Mouse (Mus musculus) forebrain, postnatal 0 days (tissue): ENCODE results near the gene Gm17268. TPM values are rescaled to one million over a fixed set of nuclear protein-coding genes. Genes with fewer than 3 reads are reported as not detected.

Experiments
- ATAC-seq: fragments of 200-750 bp; cut with Nextera tagmentation; 2 replicates; pipeline ENCODE4 v1.8.0; 2017; ENCODE audit warnings: mild to moderate bottlenecking, moderate library complexity
- DNase-seq: peaks from one replicate; pipeline ENCODE4 v3.0.0-alpha.2; 2015
- H3K27ac ChIP-seq: fragments of 300-500 bp; sonication (generic); 2 replicates; pipeline ENCODE4 v1.5.1; 2014; ENCODE audit warnings: low read depth, mild to moderate bottlenecking, antibody characterized with exemption, low read length, moderate library complexity, mixed read lengths
- H3K27me3 ChIP-seq: fragments of 300-500 bp; sonication (generic); 2 replicates; pipeline ENCODE4 v1.6.1; 2014; ENCODE audit warnings: mild to moderate bottlenecking, low read length, mixed read lengths; ENCODE audit not compliant: insufficient read depth
- H3K36me3 ChIP-seq: fragments of 300-500 bp; sonication (generic); 2 replicates; pipeline ENCODE4 v1.6.1; 2014; ENCODE audit warnings: mild to moderate bottlenecking, moderate library complexity; ENCODE audit not compliant: insufficient read depth
- H3K4me1 ChIP-seq: fragments of 300-500 bp; sonication (generic); 2 replicates; pipeline ENCODE4 v1.6.1; 2014; ENCODE audit warnings: antibody characterized with exemption; ENCODE audit not compliant: insufficient read depth
- H3K4me2 ChIP-seq: fragments of 300-500 bp; sonication (generic); 2 replicates; pipeline ENCODE4 v1.6.1; 2014; ENCODE audit warnings: low read depth, mild to moderate bottlenecking, moderate library complexity
- H3K4me3 ChIP-seq: fragments of 300-500 bp; sonication (generic); 2 replicates; pipeline ENCODE4 v1.5.1; 2014; ENCODE audit warnings: low read depth, low read length, mixed read lengths
- H3K9ac ChIP-seq: fragments of 300-500 bp; sonication (generic); 2 replicates; pipeline ENCODE4 v1.6.1; 2014; ENCODE audit warnings: mild to moderate bottlenecking
- H3K9me3 ChIP-seq: fragments of 300-500 bp; sonication (generic); 2 replicates; pipeline ENCODE4 v1.6.1; 2016; ENCODE audit warnings: low read length
- CTCF ChIP-seq: sonication (generic); IDR thresholded peaks from 2 replicates; pipeline ENCODE4 v1.5.1; 2016; ENCODE audit warnings: antibody characterized with exemption, control low read depth, low read depth
- WGBS: fragments of 180-500 bp; shearing (Covaris S2); extraction: QIAGEN DNeasy Blood & Tissue Kit; methylation state at CpG from one replicate; pipeline ENCODE4 v1.1.7; 2014; 5-methylcytosine and 5-hydroxymethylcytosine counted together
- polyA plus RNA-seq: library from polyadenylated mRNA; unstranded; fragments of >200 nt; fragmentation: Nextera tagmentation; extraction: Ambion mirVana; gene quantifications from 2 replicates; pipeline ENCODE4 v1.2.1, GENCODE M21; 2015
- total RNA-seq: library from RNA; depleted of rRNA; stranded (reverse); fragments of >200 nt; gene quantifications from 2 replicates; pipeline ENCODE4 v1.2.3, GENCODE M21; 2014

The Gm17268 gene
- total and polyA plus RNA-seq, 2 experiments from 2014 or later: not detected

DNA sequence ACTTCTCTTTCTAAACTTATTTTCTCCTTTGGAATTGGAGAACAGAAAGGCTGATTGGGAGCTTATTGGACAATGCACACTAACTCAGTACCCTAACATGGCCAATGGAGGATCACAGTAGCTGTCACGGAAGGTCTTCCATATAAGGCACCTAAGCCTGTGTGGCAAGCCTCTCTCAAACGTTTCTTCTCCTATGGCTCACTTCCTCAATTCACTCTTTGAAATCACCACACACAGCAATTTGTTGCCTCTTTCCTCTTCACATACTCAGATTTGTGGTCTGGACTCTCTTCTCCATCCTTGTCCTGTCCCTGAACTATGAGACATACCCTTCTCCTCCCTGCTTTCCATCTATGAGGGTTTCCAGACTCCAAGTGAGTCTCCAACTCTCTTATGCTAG, 33.6 kb downstream of the Gm17268 start:
- no peaks in the 10 kb centered on the region for H3K27me3 ChIP-seq
- H3K4me2 ChIP-seq: no peak overlapping the region
- TF ChIP-seq CTCF: no peak
- DNase-seq (no peak), ATAC-seq (no peak)
- 76% methylated on average over 2 of the region's 2 CpGs for WGBS
- no peaks in the 10 kb centered on the region for H3K9me3 ChIP-seq
- H3K9ac ChIP-seq: no peak overlapping the region
- no peaks in the 10 kb centered on the region for H3K4me1 ChIP-seq
- H3K4me3 ChIP-seq: no peak overlapping the region
- no peak overlapping the region for H3K27ac ChIP-seq
- H3K36me3 ChIP-seq: no peaks in the 10 kb centered on the region

DNA sequence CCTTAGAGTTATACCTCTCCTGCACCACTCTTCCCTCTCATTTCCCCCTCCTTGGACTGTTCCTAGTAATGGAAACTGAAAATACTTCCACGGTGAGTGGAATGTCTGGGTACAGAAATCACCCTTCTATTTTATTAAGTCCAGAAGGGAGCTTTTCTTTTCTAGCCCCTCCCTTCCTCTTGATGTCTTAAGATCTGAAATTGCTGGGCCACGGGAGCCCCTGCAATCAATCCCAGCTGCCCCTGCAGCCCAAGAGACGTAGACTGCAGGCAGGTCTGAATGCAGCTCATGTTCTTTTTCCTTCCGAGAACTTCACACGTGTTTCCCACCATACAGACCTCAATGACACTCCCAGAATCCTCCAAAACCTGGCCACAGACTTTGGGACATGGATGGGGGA, 37.8 kb downstream of the Gm17268 start:
- Histone ChIP-seq H3K4me1 (no peaks in the 10 kb centered on the region), H3K9me3 (no peaks in the 10 kb centered on the region), H3K4me3 (no peak overlapping the region), H3K27me3 (no peaks in the 10 kb centered on the region), H3K36me3 (no peaks in the 10 kb centered on the region), H3K4me2 (no peak overlapping the region), H3K27ac (no peak overlapping the region), H3K9ac (no peak overlapping the region)
- no peak for TF ChIP-seq CTCF
- DNase-seq: no peak
- 54% methylated on average over 5 of the region's 5 CpGs for WGBS
- no peak for ATAC-seq

DNA sequence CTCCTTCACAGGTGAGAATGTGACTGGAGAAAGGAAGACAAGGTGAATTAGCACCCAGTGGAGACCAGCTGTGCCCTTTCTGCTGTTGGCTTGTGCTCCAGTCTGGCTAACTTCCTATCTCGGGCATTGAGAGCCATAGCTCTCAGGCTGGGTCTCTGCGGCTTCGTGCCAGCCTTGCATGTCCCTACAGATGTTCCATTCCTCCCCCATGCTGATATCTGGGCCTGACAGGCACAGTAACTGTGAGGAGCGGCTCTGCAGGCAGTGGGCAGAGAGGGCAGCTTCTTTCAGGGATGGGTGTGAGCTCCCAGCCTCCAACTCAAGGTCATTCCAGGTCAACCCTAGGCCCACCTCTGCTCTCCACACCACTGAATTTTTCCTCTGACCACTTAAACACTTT, 38.9 kb downstream of the Gm17268 start:
- Histone ChIP-seq H3K36me3 (no peaks in the 10 kb centered on the region), H3K9ac (no peak overlapping the region), H3K27ac (no peak overlapping the region), H3K4me2 (no peak overlapping the region), H3K4me1 (no peaks in the 10 kb centered on the region), H3K27me3 (no peaks in the 10 kb centered on the region), H3K9me3 (no peaks in the 10 kb centered on the region), H3K4me3 (no peak overlapping the region)
- ATAC-seq (no peak), DNase-seq (no peak)
- 83% methylated on average over 4 of the region's 4 CpGs for WGBS
- no peak for TF ChIP-seq CTCF

DNA sequence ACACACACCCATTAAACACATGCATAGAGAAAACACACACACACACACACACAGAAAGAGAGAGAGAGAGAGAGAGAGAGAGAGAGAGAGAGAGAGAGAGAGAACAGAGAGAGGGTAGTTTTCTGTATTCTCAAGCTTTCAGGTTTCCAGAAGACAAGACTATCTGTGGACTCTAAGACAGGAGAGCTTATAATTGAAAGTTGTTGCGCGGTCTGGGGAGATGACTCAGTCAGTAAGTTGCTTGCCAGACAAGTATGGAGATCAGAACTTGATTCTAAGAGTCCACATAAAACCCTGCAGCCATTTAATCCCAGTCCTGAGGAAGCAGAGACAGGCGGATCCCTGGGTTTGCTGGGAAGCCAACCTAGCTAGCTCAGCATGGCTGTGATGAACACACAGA, 39.7 kb downstream of the Gm17268 start:
- Histone ChIP-seq H3K4me1 (no peaks in the 10 kb centered on the region), H3K4me3 (no peak overlapping the region), H3K27ac (no peak overlapping the region), H3K9ac (no peak overlapping the region), H3K36me3 (no peaks in the 10 kb centered on the region), H3K4me2 (no peak overlapping the region), H3K9me3 (no peaks in the 10 kb centered on the region), H3K27me3 (no peaks in the 10 kb centered on the region)
- DNase-seq (no peak), ATAC-seq (no peak)
- TF ChIP-seq CTCF: no peak
- WGBS: 90% methylated on average over 3 of the region's 3 CpGs

DNA sequence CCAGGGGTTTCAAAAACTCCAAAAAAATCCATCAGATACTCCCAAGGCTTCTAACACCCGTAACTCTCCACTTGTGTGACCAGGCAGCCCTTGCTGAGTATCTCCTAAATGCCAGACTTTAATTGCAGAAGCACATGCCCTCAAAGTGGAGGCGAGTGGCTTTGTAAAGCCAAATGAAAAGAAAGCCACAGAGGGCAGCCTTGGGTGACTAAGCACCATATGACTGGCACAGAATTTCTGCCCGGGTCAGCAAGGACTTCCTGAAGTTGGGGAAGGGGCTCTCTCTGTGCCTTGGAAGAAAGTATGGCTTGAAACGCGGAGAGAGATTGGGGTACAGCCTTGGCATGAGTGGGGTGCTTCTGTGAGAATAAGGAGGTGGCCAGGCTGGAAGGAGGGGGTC, 41.3 kb downstream of the Gm17268 start:
- H3K4me1 ChIP-seq: no peaks in the 10 kb centered on the region
- no peaks in the 10 kb centered on the region for H3K36me3 ChIP-seq
- H3K4me3 ChIP-seq: no peak overlapping the region
- no peaks in the 10 kb centered on the region for H3K27me3 ChIP-seq
- H3K9me3 ChIP-seq: no peaks in the 10 kb centered on the region
- DNase-seq (no peak), ATAC-seq (no peak)
- no peak for TF ChIP-seq CTCF
- H3K4me2 ChIP-seq: no peak overlapping the region
- WGBS: 89% methylated on average over 5 of the region's 5 CpGs
- H3K9ac ChIP-seq: no peak overlapping the region
- H3K27ac ChIP-seq: no peak overlapping the region

DNA sequence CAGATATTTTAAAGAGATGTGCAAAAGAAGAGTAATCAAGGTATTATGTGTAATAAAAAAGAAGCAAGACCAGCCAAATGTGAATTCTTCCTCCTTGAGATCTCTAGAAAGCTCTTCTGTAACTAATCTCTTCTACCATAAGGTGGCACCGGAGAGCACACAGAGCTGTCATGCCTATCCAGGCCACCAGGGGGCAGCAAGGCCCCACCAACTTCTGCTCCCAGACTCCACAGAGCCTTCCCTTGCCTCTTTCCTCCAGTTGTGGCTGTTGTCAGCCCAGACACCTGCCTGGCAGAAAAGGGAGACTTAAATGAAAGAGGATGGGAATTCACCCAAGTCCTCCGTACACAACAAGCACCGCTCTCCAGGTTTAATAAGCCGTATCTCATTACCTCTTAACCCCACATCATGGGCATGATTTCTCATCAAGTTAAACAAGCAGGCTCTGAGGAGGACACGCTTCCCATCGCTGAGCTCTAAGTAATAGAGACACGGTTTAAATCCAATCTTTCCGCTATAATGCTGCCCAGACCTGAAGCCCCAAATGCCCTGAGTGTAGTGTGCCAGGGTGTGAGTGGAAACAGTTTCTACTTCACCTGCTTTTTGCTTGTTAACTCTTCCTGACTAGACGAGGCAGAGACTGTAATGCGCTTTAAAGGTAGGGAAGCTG, 42.1 kb downstream of the Gm17268 start:
- H3K27ac ChIP-seq: no peak overlapping the region
- WGBS: 62% methylated on average over 10 of the region's 10 CpGs
- H3K9me3 ChIP-seq: no peaks in the 10 kb centered on the region
- H3K9ac ChIP-seq: no peak overlapping the region
- no peak overlapping the region for H3K4me2 ChIP-seq
- no peaks in the 10 kb centered on the region for H3K4me1 ChIP-seq
- H3K27me3 ChIP-seq: no peaks in the 10 kb centered on the region
- H3K36me3 ChIP-seq: no peaks in the 10 kb centered on the region
- ATAC-seq (peak; percentile 59; the same call in 1 of the 2 replicates), DNase-seq (peak; percentile 93)
- no peak overlapping the region for H3K4me3 ChIP-seq
- TF ChIP-seq CTCF: peak; percentile 100

DNA sequence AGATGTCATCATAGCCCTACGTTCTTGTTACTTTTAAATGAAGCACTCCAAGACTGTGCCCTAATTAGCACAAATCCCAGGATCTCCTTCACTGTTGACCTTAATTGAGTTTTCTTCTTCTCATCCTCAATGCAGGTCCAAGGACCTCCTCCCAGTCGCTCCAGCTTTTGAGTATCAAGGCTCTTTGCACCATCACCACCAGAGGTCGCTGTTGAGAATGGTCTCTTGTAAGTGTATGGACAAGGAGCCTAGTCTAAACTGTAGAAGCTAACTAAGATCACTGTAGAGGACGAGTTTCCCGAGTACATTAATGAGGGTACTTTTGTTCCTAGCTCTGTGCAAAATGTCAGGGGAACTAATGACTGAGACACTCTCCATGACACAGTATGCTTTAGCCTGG, 55.2 kb downstream of the Gm17268 start:
- Histone ChIP-seq H3K4me1 (no peaks in the 10 kb centered on the region), H3K27me3 (no peaks in the 10 kb centered on the region), H3K9me3 (no peaks in the 10 kb centered on the region), H3K4me3 (no peak overlapping the region), H3K27ac (no peak overlapping the region), H3K9ac (no peak overlapping the region), H3K4me2 (no peak overlapping the region), H3K36me3 (no peaks in the 10 kb centered on the region)
- TF ChIP-seq CTCF: peak; percentile 74
- WGBS: 33% methylated on average over 5 of the region's 5 CpGs
- ATAC-seq: no peak
- DNase-seq: peak; percentile 70
